Mouse (Mus musculus) ES-E14 (cell line): ENCODE measurements at regions not wholly inside any gene's neighbourhood (a gene's known extent, or its start where the extent isn't known, plus 50 kb on each side); places are given as distances from the start of the nearest gene placed in this dataset.

Experiments used
- DNase-seq: peaks from one replicate; pipeline ENCODE4 v3.0.0-alpha.2; 2013; ENCODE audit warnings: low read depth, low spot score
- H3K27ac ChIP-seq: 2 replicates; pipeline ENCODE4 v1.5.1; 2012; ENCODE audit warnings: low read depth, mild to moderate bottlenecking, low read length, moderate library complexity, mixed read lengths; ENCODE audit not compliant: poor library complexity, insufficient read depth, severe bottlenecking
- H3K36me3 ChIP-seq: 2 replicates; pipeline ENCODE4 v1.6.1; 2012; ENCODE audit warnings: mild to moderate bottlenecking, low read length, moderate library complexity, mixed read lengths; ENCODE audit not compliant: control insufficient read depth, poor library complexity, insufficient read depth, severe bottlenecking
- H3K4me1 ChIP-seq, 2 experiments: fragments of 150-350 bp in 1 of 2; sonication (generic) in 1 of 2; 2 replicates each; pipeline ENCODE4 v1.6.1; 2012; ENCODE audit warnings: low read length in 2 of 2, mild to moderate bottlenecking in 1 of 2, mixed read lengths in 1 of 2; ENCODE audit not compliant: control insufficient read depth in 2 of 2, insufficient read depth in 2 of 2, poor library complexity in 1 of 2
- H3K4me3 ChIP-seq, 2 experiments: fragments of 150-350 bp in 1 of 2; sonication (generic) in 1 of 2; 2 replicates each; pipeline ENCODE4 v1.5.1; 2012; ENCODE audit warnings: low read length in 2 of 2, low read depth in 1 of 2, mild to moderate bottlenecking in 1 of 2, mixed read lengths in 1 of 2; ENCODE audit not compliant: insufficient read depth in 1 of 2, poor library complexity in 1 of 2, severe bottlenecking in 1 of 2
- H3K9ac ChIP-seq: 2 replicates; pipeline ENCODE4 v1.6.1; 2012; ENCODE audit warnings: low read depth, mild to moderate bottlenecking, low read length, mixed read lengths; ENCODE audit not compliant: poor library complexity, insufficient read depth, severe bottlenecking
- H3K9me3 ChIP-seq: fragments of 150-350 bp; sonication (generic); 2 replicates; pipeline ENCODE4 v1.6.1; 2012; ENCODE audit warnings: low read depth, mild to moderate bottlenecking, low read length; ENCODE audit not compliant: control insufficient read depth, insufficient read depth
- CHD2 ChIP-seq: IDR thresholded peaks from 2 replicates; pipeline ENCODE4 v1.6.1; 2014; ENCODE audit warnings: mild to moderate bottlenecking, low read depth, low read length, inconsistent platforms
- HCFC1 ChIP-seq: IDR thresholded peaks from 2 replicates; pipeline ENCODE4 v1.6.1; 2012; ENCODE audit warnings: low read length, inconsistent platforms, borderline replicate concordance; ENCODE audit not compliant: insufficient read depth
- MAFK ChIP-seq: IDR thresholded peaks from 2 replicates; pipeline ENCODE4 v1.6.1; 2014; ENCODE audit warnings: mild to moderate bottlenecking, low read depth, low read length, inconsistent platforms; ENCODE audit not compliant: insufficient read depth
- ZC3H11A ChIP-seq: IDR thresholded peaks from 2 replicates; pipeline ENCODE4 v1.6.1; 2012; ENCODE audit warnings: low read depth, mild to moderate bottlenecking, inconsistent platforms, low read length, borderline replicate concordance
- ZNF384 ChIP-seq: IDR thresholded peaks from 2 replicates; pipeline ENCODE4 v1.6.1; 2012; ENCODE audit warnings: low read depth, low read length, inconsistent platforms
- in situ Hi-C, 2 experiments: fragments of 600-800 bp; cut with MboI; formaldehyde crosslinking; loops; one replicate each; pipeline ENCODE4 v1.15.1; 2025; ENCODE audit warnings: low sequenced_read_pairs in 2 of 2, inconsistent platforms in 1 of 2; ENCODE audit not compliant: unreplicated experiment in 2 of 2

DNA sequence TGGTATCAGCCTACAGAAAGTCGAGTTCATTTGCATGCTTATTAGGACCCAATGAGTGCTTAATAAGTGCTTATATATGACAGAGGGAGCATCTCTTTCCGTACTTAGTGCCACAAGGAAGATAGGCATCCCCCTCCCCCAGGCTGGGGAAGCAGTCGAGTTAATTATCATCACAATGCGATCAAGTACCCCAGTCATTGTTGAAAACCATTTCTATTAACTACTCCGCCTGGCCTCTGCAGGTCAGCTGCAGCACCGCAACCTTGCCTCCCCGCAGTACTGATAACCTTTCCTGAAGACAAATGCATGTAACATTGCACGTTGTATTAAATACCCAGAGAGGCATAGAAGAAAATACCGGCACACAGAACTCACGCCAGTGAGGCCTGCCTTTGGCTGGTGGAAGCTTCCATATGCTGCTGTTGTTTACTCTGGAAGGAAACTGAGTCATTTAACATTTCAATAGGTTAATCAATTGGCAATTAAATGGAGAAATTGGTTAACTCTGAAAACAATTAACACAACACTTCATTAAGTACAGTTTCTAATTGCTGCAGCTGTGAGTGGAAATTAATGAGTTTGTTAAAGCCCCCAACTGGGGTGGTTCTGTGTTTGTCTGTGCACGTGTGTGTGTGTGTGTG lies 80.6 kb upstream of the Otx2 start:
- no peak overlapping the region for H3K4me3 ChIP-seq
- peak; percentile 61 for DNase-seq
- H3K36me3 ChIP-seq: no peaks in the 10 kb centered on the region
- in situ Hi-C loops: no loop called here
- H3K9ac ChIP-seq: no peak overlapping the region
- H3K27ac ChIP-seq: no peak overlapping the region
- peaks cover 14 to 16% of the 10 kb centered on the region in 2 experiments for H3K4me1 ChIP-seq
- no peak for TF ChIP-seq ZC3H11A
- 0 out of 2 replicates have a peak, but pooled peaks have one; percentile 18 for TF ChIP-seq CHD2
- no peaks in the 10 kb centered on the region for H3K9me3 ChIP-seq

DNA sequence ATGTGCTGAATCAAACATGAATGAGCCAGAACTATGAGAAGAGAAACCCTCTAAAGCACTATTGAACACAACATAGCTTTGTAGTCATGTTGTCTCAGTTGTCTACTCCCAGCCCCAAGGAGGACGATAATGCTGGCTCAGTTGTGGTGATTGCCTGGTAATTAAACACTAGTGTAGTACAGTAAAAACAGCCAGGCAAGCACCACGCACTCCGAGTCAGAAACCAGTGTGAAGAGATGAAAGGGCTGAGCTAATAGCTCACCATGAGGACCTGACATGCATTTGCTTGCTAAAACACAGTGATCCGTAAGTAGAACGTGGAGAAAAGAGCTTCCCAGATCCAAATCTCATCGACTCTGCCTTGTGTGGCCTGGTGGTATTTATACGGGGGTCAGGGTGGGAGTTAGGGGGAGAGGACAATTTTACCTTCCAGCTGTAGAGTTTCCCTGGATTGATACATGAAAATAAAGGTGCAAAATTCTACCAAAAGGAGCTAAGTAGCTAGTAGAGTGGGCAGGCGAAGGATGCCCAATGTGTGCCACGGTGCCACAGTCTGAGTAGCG lies 80.0 kb upstream of the Otx2 start:
- Histone ChIP-seq H3K36me3 (no peaks in the 10 kb centered on the region), H3K4me3 (no peak overlapping the region), H3K27ac (no peak overlapping the region), H3K4me1 (peaks cover 14 to 16% of the 10 kb centered on the region in 2 experiments), H3K9ac (no peak overlapping the region), H3K9me3 (no peaks in the 10 kb centered on the region)
- no peak for DNase-seq
- in situ Hi-C loops: no loop called here
- TF ChIP-seq MAFK (no peak), ZC3H11A (no peak), ZNF384 (no peak), HCFC1 (no peak), CHD2 (no peak)

DNA sequence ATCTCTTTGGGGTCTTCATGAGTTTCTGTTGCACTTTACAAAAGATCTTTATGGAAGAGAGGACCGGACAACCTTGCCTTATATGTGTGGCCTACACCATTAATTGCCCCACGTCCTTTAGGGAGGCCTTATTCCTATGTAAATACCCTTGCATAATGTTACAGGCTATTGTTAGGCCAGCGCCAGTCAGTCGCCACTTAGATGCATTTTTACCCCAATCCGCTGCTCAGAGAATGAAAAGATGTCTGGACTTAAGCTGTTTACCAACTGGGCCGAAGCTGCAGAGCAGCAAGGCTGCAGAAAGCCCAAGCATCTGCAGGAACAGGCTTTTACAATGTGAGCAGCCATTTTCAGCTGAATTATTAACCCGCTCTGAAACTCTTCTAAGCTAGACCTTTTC lies 79.5 kb upstream of the Otx2 start:
- Histone ChIP-seq H3K9me3 (no peaks in the 10 kb centered on the region), H3K4me1 (peaks cover 14 to 16% of the 10 kb centered on the region in 2 experiments), H3K27ac (no peak overlapping the region), H3K36me3 (no peaks in the 10 kb centered on the region), H3K4me3 (no peak overlapping the region), H3K9ac (no peak overlapping the region)
- no peak for DNase-seq
- in situ Hi-C loops: no loop called here
- TF ChIP-seq MAFK (no peak), ZNF384 (no peak), CHD2 (no peak), HCFC1 (no peak)

DNA sequence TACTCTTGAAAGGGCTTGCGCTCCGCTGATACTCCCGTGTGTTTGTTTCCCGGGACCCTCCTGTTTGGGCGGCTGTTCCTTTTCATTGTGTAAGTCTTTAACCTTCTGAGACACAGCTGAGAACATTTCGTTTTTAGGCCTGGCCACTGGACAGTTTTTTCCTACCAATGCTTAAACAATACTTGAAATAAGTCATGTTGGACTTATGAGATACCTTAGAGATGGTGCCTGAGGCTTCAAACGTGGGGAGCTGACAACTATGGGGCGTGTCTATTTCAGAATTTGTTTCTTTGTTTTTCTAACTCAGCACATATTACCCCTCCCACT lies 78.9 kb upstream of the Otx2 start:
- H3K27ac ChIP-seq: no peak overlapping the region
- H3K9me3 ChIP-seq: no peaks in the 10 kb centered on the region
- no peak for DNase-seq
- H3K4me3 ChIP-seq: 0 out of 4 replicates have a peak overlapping the region, but pooled peaks of 1 of the 2 experiments have one; percentile 12
- no peak overlapping the region for H3K9ac ChIP-seq
- H3K36me3 ChIP-seq: no peaks in the 10 kb centered on the region
- TF ChIP-seq ZNF384 (no peak), CHD2 (no peak), ZC3H11A (no peak), HCFC1 (no peak), MAFK (no peak)
- in situ Hi-C loops: no loop called here
- peaks cover 14 to 16% of the 10 kb centered on the region in 2 experiments for H3K4me1 ChIP-seq
